Mouse (Mus musculus): ENCODE measurements at regions not wholly inside any gene's neighbourhood (a gene's known extent, or its start where the extent isn't known, plus 50 kb on each side); places are given as distances from the start of the nearest gene placed in this dataset.

- no peak overlapping the region for H3K4me2 ChIP-seq
- no peak for ATAC-seq (ENCODE audit: low FRiP score)
Measured at GRCm38 (mm10) chr14:101382838-101383237, 182.7 kb upstream of the Prr30 start.

GRCm38 (mm10) chr14:101381943-101382342, 181.8 kb upstream of the Prr30 start:
- Histone ChIP-seq H3K27ac (no peak overlapping the region), H3K36me3 (no peaks in the 10 kb centered on the region), H3K9me3 (no peaks in the 10 kb centered on the region), H3K4me2 (no peak overlapping the region), H3K9ac (no peak overlapping the region), H3K4me3 (no peak overlapping the region), H3K27me3 (no peaks in the 10 kb centered on the region), H3K4me1 (replicated peaks) (peaks cover 15% of the 10 kb centered on the region)
- no peak for ATAC-seq (ENCODE audit: low FRiP score)
- 75% methylated on average over 2 of the region's 2 CpGs for WGBS

More at GRCm38 (mm10) chr14:101382838-101383237, 182.7 kb upstream of the Prr30 start:
- no peaks in the 10 kb centered on the region for H3K36me3 ChIP-seq
- peaks cover 15% of the 10 kb centered on the region for H3K4me1 ChIP-seq (replicated peaks)
- 58% methylated on average over 6 of the region's 6 CpGs for WGBS
- no peak overlapping the region for H3K9ac ChIP-seq
- no peak overlapping the region for H3K27ac ChIP-seq
- no peaks in the 10 kb centered on the region for H3K27me3 ChIP-seq
- no peak overlapping the region for H3K4me3 ChIP-seq
- H3K9me3 ChIP-seq: no peaks in the 10 kb centered on the region

- Histone ChIP-seq H3K4me1 (replicated peaks) (peaks cover 23% of the 10 kb centered on the region), H3K27me3 (no peaks in the 10 kb centered on the region), H3K27ac (peak overlapping the region; percentile 75), H3K9ac (peak overlapping the region; percentile 62; the same call in 1 of the 2 replicates), H3K4me2 (peak overlapping the region; percentile 49; the same call in 1 of the 2 replicates), H3K4me3 (no peak overlapping the region), H3K36me3 (no peaks in the 10 kb centered on the region), H3K9me3 (no peaks in the 10 kb centered on the region)
- 47% methylated on average over 4 of the region's 4 CpGs for WGBS
- peak; percentile 44; the same call in 1 of the 2 replicates for ATAC-seq (ENCODE audit: low FRiP score)
Measured at GRCm38 (mm10) chr14:101379663-101380006, 179.5 kb upstream of the Prr30 start.

DNA sequence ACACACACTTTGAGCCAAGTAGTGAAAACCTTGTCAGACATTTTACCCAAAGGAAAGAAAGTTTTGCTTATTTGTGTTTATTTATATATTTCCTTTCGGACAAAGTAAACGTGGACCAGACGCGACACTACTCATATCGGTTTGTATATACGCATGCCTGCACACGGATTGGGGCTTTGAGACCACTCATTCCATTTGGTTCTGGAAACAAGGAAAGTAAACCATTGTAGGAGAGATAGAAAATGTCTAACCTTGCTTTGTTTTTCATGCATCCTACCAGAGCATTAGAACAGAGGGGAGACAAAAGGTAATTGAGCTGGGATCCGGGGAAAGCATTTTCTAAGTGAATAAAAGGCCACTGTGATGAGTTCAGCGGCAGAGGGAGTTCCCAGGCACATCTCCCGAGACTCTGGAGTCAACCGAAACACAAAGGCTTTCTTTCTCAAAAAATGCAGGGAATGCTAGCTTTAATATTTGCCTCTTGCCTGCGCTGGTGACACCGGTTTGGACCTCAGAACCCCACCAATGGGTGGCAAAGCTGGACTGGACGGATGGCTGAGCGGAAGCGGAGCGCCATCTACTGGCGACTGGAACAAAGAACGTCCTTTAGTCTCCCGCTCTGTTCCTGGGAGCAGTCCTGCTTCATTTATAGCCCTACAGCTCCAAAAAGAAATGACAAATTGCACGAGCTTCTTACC, 179.0 kb upstream of the Prr30 start:
- Histone ChIP-seq H3K9ac (peak overlapping the region; percentile 62), H3K4me1 (replicated peaks) (peaks cover 23% of the 10 kb centered on the region), H3K4me3 (peak overlapping the region; percentile 27), H3K36me3 (no peaks in the 10 kb centered on the region), H3K27ac (peak overlapping the region; percentile 75), H3K9me3 (no peaks in the 10 kb centered on the region), H3K4me2 (peak overlapping the region; percentile 49), H3K27me3 (no peaks in the 10 kb centered on the region)
- WGBS: 19% methylated on average over 21 of the region's 21 CpGs
- ATAC-seq (ENCODE audit: low FRiP score): peak; percentile 92

GRCm38 (mm10) chr14:101378545-101378944, 178.4 kb upstream of the Prr30 start:
- ATAC-seq (ENCODE audit: low FRiP score): peak; percentile 52; the same call in 1 of the 2 replicates
- H3K4me1 ChIP-seq (replicated peaks): peaks cover 23% of the 10 kb centered on the region
- WGBS: 46% methylated on average over 8 of the region's 8 CpGs
- no peaks in the 10 kb centered on the region for H3K36me3 ChIP-seq
- H3K27me3 ChIP-seq: no peaks in the 10 kb centered on the region
- no peaks in the 10 kb centered on the region for H3K9me3 ChIP-seq
- H3K27ac ChIP-seq: peak overlapping the region; percentile 75
- H3K4me2 ChIP-seq: peak overlapping the region; percentile 49
- H3K9ac ChIP-seq: peak overlapping the region; percentile 62
- no peak overlapping the region for H3K4me3 ChIP-seq

- Histone ChIP-seq H3K9ac (no peak overlapping the region), H3K9me3 (no peaks in the 10 kb centered on the region), H3K4me2 (no peak overlapping the region), H3K27me3 (no peaks in the 10 kb centered on the region), H3K27ac (no peak overlapping the region), H3K36me3 (no peaks in the 10 kb centered on the region), H3K4me3 (no peak overlapping the region), H3K4me1 (replicated peaks) (peaks cover 23% of the 10 kb centered on the region)
- ATAC-seq (ENCODE audit: low FRiP score): no peak
- WGBS: 82% methylated on average over 1 of the region's 1 CpGs
Measured at GRCm38 (mm10) chr14:101376690-101377089, 176.6 kb upstream of the Prr30 start.

DNA sequence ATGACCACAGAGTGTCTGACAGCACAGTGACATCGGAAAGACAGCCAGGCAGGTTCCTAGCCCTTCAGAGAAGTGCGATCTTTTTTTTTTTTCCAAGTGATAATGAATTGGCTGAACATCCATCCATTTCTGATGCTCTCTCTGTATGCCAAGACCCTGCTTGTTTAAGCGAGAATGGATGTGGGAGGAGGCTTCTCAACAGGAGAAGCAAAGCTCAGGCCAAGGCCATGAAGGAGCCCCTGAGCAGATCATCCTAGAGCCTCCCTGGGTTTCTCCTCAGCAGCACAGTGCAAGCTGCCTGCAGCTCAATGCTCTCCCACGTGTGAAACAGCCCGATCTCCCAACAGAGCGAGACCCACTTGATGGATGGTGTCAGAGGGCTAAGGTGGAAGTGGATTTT, 175.7 kb upstream of the Prr30 start:
- ATAC-seq (ENCODE audit: low FRiP score): no peak
- no peak overlapping the region for H3K4me2 ChIP-seq
- WGBS: 36% methylated on average over 6 of the region's 6 CpGs
- H3K27ac ChIP-seq: no peak overlapping the region
- peak overlapping the region; percentile 24 for H3K9ac ChIP-seq
- H3K27me3 ChIP-seq: no peaks in the 10 kb centered on the region
- H3K9me3 ChIP-seq: no peaks in the 10 kb centered on the region
- H3K4me3 ChIP-seq: no peak overlapping the region
- H3K36me3 ChIP-seq: no peaks in the 10 kb centered on the region
- peaks cover 23% of the 10 kb centered on the region for H3K4me1 ChIP-seq (replicated peaks)

DNA sequence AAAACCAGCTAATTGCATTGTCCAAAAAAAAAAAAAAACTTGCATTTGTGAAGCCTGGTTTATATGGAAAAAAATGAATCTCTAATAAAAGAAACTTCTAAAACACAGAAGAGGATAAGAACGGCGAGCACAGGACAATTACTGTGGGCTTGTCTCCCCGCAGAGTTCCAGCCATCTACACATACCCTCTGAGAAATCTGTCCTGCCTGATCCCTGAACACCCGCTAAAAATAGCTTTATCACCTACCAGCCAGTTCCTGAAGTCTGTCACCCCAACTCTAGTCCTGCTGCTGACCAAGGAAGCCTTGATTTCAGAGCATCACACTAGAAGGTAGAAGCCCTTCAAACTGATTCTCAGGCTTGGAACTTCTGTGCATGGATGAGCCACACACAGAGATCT, 173.7 kb upstream of the Prr30 start:
- Histone ChIP-seq H3K9me3 (no peaks in the 10 kb centered on the region), H3K27ac (no peak overlapping the region), H3K27me3 (no peaks in the 10 kb centered on the region), H3K9ac (no peak overlapping the region), H3K4me1 (replicated peaks) (peaks cover 15% of the 10 kb centered on the region), H3K4me2 (no peak overlapping the region), H3K4me3 (no peak overlapping the region), H3K36me3 (no peaks in the 10 kb centered on the region)
- 96% methylated on average over 4 of the region's 4 CpGs for WGBS
- ATAC-seq (ENCODE audit: low FRiP score): no peak

DNA sequence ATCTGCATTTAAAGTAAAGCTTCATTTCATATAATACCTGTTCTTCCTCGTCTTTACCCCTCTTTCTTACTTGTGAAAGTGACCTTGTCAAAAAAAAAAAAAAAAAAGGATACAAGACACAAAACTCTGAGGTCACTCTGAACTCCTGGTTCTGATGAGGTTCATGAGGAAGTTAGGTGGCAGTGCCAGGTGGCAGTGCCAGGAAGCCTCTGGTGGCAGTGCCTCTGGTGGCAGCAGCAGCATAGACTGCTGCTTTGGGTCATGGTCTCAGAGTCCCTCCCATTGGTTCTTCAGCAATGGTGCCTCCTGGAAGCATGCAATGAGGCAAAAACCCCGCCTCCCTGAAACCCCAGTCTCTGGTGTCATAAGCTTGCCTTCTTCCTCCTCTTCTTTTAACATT, 159.7 kb upstream of the Prr30 start:
- no peak for ATAC-seq (ENCODE audit: low FRiP score)
- Histone ChIP-seq H3K4me3 (no peak overlapping the region), H3K27me3 (no peaks in the 10 kb centered on the region), H3K4me2 (no peak overlapping the region), H3K27ac (no peak overlapping the region), H3K9me3 (0 out of 2 replicates have a peak, but pooled peaks cover under 1% of the 10 kb centered on the region), H3K4me1 (replicated peaks) (no peaks in the 10 kb centered on the region), H3K9ac (no peak overlapping the region), H3K36me3 (no peaks in the 10 kb centered on the region)
- 91% methylated on average over 2 of the region's 2 CpGs for WGBS

GRCm38 (mm10) chr14:101353009-101353378, 152.9 kb upstream of the Prr30 start:
- WGBS: 8% methylated on average over 3 of the region's 3 CpGs
- peak overlapping the region; percentile 82 for H3K27ac ChIP-seq
- peaks cover 20% of the 10 kb centered on the region for H3K4me1 ChIP-seq (replicated peaks)
- H3K4me2 ChIP-seq: no peak overlapping the region
- ATAC-seq (ENCODE audit: low FRiP score): peak; percentile 82
- H3K36me3 ChIP-seq: no peaks in the 10 kb centered on the region
- no peaks in the 10 kb centered on the region for H3K27me3 ChIP-seq
- H3K9ac ChIP-seq: no peak overlapping the region
- no peak overlapping the region for H3K4me3 ChIP-seq
- no peaks in the 10 kb centered on the region for H3K9me3 ChIP-seq

- Histone ChIP-seq H3K9ac (no peak overlapping the region), H3K4me3 (no peak overlapping the region), H3K27me3 (no peaks in the 10 kb centered on the region), H3K4me2 (0 out of 2 replicates have a peak overlapping the region, but pooled peaks have one; percentile 0), H3K4me1 (replicated peaks) (peaks cover 20% of the 10 kb centered on the region), H3K27ac (peak overlapping the region; percentile 82), H3K36me3 (no peaks in the 10 kb centered on the region), H3K9me3 (no peaks in the 10 kb centered on the region)
- ATAC-seq (ENCODE audit: low FRiP score): peak; percentile 96
- WGBS: 2% methylated on average over 6 of the region's 6 CpGs
Measured at GRCm38 (mm10) chr14:101352046-101353008, 152.2 kb upstream of the Prr30 start.

DNA sequence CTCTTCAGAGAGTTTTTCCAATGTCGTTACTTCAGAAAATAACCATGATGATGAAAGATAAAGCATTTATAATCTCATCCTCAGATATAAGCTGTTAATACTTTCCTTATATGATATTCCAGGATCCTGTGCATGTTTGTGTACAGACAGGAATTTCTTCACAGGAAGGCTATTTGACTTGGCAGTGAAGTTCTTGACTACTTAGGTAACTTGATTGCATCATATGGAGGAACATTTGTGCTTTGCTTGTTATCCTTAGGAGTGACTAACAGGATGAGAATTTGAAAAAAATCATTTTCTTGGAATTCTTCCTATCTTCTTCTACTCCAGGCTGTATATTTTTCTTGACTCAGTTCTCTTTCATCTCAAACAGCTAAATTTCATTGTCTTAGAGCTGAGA, 140.2 kb upstream of the Prr30 start:
- Histone ChIP-seq H3K9ac (no peak overlapping the region), H3K4me1 (replicated peaks) (no peaks in the 10 kb centered on the region), H3K4me3 (no peak overlapping the region), H3K9me3 (no peaks in the 10 kb centered on the region), H3K27ac (no peak overlapping the region), H3K36me3 (no peaks in the 10 kb centered on the region), H3K4me2 (no peak overlapping the region), H3K27me3 (no peaks in the 10 kb centered on the region)
- WGBS: 94% methylated on average over 1 of the region's 1 CpGs
- ATAC-seq (ENCODE audit: low FRiP score): no peak
